Mouse (Mus musculus): ENCODE measurements around the gene Smg7.
A peak's percentile ranks its signal among the peaks of the same experiment; 100 is the strongest.
"Not testable (repeated sequence)": the region's sequence is repeated elsewhere in the genome, so short reads cannot be mapped to it uniquely, and the experiment has no call there.

The Smg7 gene

GRCm38 (mm10) chr1:152901765-152902664, at the start of gene Smg7:
Smg7 (minus strand) TSS chr1:152902646.
- no peak for DNase-seq

GRCm38 (mm10) chr1:152942977-152943376, 40.5 kb upstream of the Smg7 start:
- no peak for DNase-seq

- no peak for DNase-seq
Measured at GRCm38 (mm10) chr1:152936365-152936764, 33.9 kb upstream of the Smg7 start.

GRCm38 (mm10) chr1:152935476-152935875, 33.0 kb upstream of the Smg7 start:
- no peak for DNase-seq

- no peak for DNase-seq
Measured at GRCm38 (mm10) chr1:152933962-152934361, 31.5 kb upstream of the Smg7 start.

GRCm38 (mm10) chr1:152921786-152922185, 19.3 kb upstream of the Smg7 start:
- no peak for DNase-seq

GRCm38 (mm10) chr1:152917626-152918025, 15.2 kb upstream of the Smg7 start:
- no peak for DNase-seq

- no peak for DNase-seq
Measured at GRCm38 (mm10) chr1:152916936-152917335, 14.5 kb upstream of the Smg7 start.

- no peak for DNase-seq
Measured at GRCm38 (mm10) chr1:152915766-152916165, 13.3 kb upstream of the Smg7 start.

- DNase-seq = no peak
Measured at GRCm38 (mm10) chr1:152913483-152914460, 11.3 kb upstream of the Smg7 start.

GRCm38 (mm10) chr1:152904469-152904868, 2.0 kb upstream of the Smg7 start:
- peak; percentile 89 to 93 for DNase-seq

- peak in 1 of 2 experiments; percentile 60 for DNase-seq
Measured at GRCm38 (mm10) chr1:152903591-152904135, 1.2 kb upstream of the Smg7 start.

GRCm38 (mm10) chr1:152902665-152903516, 445 bp upstream of the Smg7 start:
- peak; percentile 96 to 97 for DNase-seq

- DNase-seq = no peak
Measured at GRCm38 (mm10) chr1:152901419-152901764, 1.1 kb downstream of the Smg7 start.

GRCm38 (mm10) chr1:152888086-152888485, 14.4 kb downstream of the Smg7 start:
- not testable (repeated sequence) for DNase-seq

GRCm38 (mm10) chr1:152871031-152871430, 31.4 kb downstream of the Smg7 start:
- DNase-seq = no peak

GRCm38 (mm10) chr1:152869901-152870300, 32.5 kb downstream of the Smg7 start:
- no peak for DNase-seq

GRCm38 (mm10) chr1:152846856-152847255, 55.6 kb downstream of the Smg7 start:
- DNase-seq = no peak

GRCm38 (mm10) chr1:152845211-152845730, 57.2 kb downstream of the Smg7 start:
- DNase-seq = no peak

GRCm38 (mm10) chr1:152844634-152845033, 57.8 kb downstream of the Smg7 start:
- no peak for DNase-seq

- no peak for DNase-seq
Measured at GRCm38 (mm10) chr1:152841057-152841456, 61.4 kb downstream of the Smg7 start.

- no peak for DNase-seq
Measured at GRCm38 (mm10) chr1:152840343-152840742, 62.1 kb downstream of the Smg7 start.
